Comparison of ENCODE assay signal across 15 mouse cellular contexts in the genomic region with DNA sequence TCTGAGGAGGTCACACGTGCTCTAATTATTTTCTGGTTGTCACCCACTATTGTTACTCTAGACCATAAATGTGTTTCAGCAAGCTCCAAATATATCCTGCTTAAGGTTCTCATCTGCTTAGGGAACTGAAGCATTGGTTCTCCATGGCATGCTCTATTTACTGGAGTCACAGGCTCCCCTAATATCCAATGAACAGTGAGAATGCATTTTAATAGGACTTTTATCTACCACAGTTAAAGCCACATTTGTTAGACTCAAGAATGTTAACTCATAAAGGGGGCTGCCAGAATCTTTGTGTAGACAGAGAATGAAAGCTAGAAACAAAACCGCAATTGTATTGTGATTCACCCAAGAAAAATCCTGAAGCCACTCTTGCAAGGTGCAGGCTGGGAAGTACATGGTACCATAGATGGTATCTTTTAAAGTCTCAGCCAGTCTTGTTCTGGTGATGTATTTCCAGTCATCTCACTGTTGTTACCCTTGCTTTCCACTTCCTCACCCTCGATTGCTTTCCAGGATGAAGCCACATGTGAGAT.
"Had no signal": no experiment of that assay in that cellular context is flagged by ENCODE, and none has a peak within 500 bp of the region (broad histone marks: within the 10 kb centered on the region; RNA-seq: fewer than 3 reads in every experiment).

No protein-coding gene starts in this region.

- H3K27ac ChIP-seq: midbrain, embryonic 10.5 days; midbrain, embryonic 12.5 days; neural tube, embryonic 13.5 days; neural tube, embryonic 15.5 days had no signal

- H3K27me3 ChIP-seq: midbrain, embryonic 12.5 days; neural tube, embryonic 13.5 days; neural tube, embryonic 15.5 days had no signal

- H3K36me3 ChIP-seq: midbrain, embryonic 10.5 days; midbrain, embryonic 12.5 days; neural tube, embryonic 13.5 days; neural tube, embryonic 15.5 days had no signal

- DNase-seq: lung, adult 18-20 months; lung, embryonic 14.5 days; lung, postnatal 10 days; lung, postnatal 4 days; midbrain, embryonic 14.5 days; right cerebral cortex, postnatal 25 days; right cerebral cortex, postnatal 4 days; spleen, adult 18-20 months; thymus, adult 18-20 months; thymus, postnatal 14 days; thymus, postnatal 36 days had no signal

- H3K4me3 ChIP-seq: midbrain, embryonic 10.5 days; midbrain, embryonic 12.5 days; neural tube, embryonic 13.5 days; neural tube, embryonic 15.5 days had no signal

- H3K4me1 ChIP-seq: midbrain, embryonic 10.5 days; midbrain, embryonic 12.5 days; neural tube, embryonic 13.5 days; neural tube, embryonic 15.5 days had no signal
